Mouse (Mus musculus) gastrocnemius, adult 2 months (tissue): ENCODE results near the gene 2010111I01Rik. TPM values are rescaled to one million over a fixed set of nuclear protein-coding genes. Genes with fewer than 3 reads are reported as not detected.

Experiments used
- DNase-seq: peaks from one replicate; pipeline ENCODE4 v3.0.0; 2022
- H3K27ac ChIP-seq: fragments of 200-600 bp; 2 replicates; pipeline ENCODE4 v1.8.1; 2022; ENCODE audit warnings: mild to moderate bottlenecking
- H3K4me3 ChIP-seq: fragments of 200-600 bp; 2 replicates; pipeline ENCODE4 v1.8.1; 2022; ENCODE audit warnings: mild to moderate bottlenecking, moderate library complexity
- CTCF ChIP-seq: fragments of 200-600 bp; IDR thresholded peaks from 2 replicates; pipeline ENCODE4 v1.8.1; 2022; ENCODE audit warnings: antibody characterized with exemption, mild to moderate bottlenecking, moderate library complexity
- intact Hi-C: fragments of 180-260 bp; cut with DNase I; formaldehyde crosslinking; loops from one replicate; pipeline ENCODE4 v1.15.1; 2025
- total RNA-seq, 2 experiments: library from RNA; stranded (reverse); gene quantifications; 2 replicates each; pipeline ENCODE4 v1.2.3; 2021

2010111I01Rik gene
- total RNA-seq, 2 experiments from 2014 or later, result 56.8 to 61.4 TPM

- no peak for TF ChIP-seq CTCF
- DNase-seq, result peak; percentile 67
- Histone ChIP-seq H3K27ac (peak overlapping the region; percentile 77), H3K4me3 (no peak overlapping the region)
- intact Hi-C loops, result no loop called here
These were observed 176.1 kb downstream of the 2010111I01Rik start for GRCm38 (mm10) chr13:63140784-63141183.

- peak overlapping the region; percentile 77 for H3K27ac ChIP-seq
- intact Hi-C loops, result no loop called here
- TF ChIP-seq CTCF, result no peak
- no peak overlapping the region for H3K4me3 ChIP-seq
- no peak for DNase-seq
These were observed 176.6 kb downstream of the 2010111I01Rik start for GRCm38 (mm10) chr13:63141275-63141674.

GRCm38 (mm10) chr13:63146604-63147188, 182.0 kb downstream of the 2010111I01Rik start:
- no peak overlapping the region for H3K4me3 ChIP-seq
- intact Hi-C loops, result no loop called here
- no peak for TF ChIP-seq CTCF
- no peak for DNase-seq
- no peak overlapping the region for H3K27ac ChIP-seq

- intact Hi-C loops, result no loop called here
- Histone ChIP-seq H3K4me3 (no peak overlapping the region), H3K27ac (peak overlapping the region; percentile 35; the same call in 1 of the 2 replicates)
- DNase-seq, result no peak
- peak; percentile 19; the same call in 1 of the 2 replicates for TF ChIP-seq CTCF
These were observed 183.5 kb downstream of the 2010111I01Rik start for GRCm38 (mm10) chr13:63148157-63148556.

- Histone ChIP-seq H3K27ac (peak overlapping the region; percentile 56; the same call in 1 of the 2 replicates), H3K4me3 (no peak overlapping the region)
- intact Hi-C loops, result no loop called here
- DNase-seq, result no peak
- no peak for TF ChIP-seq CTCF
These were observed 185.9 kb downstream of the 2010111I01Rik start for GRCm38 (mm10) chr13:63150470-63151020.

- DNase-seq, result no peak
- no peak overlapping the region for H3K4me3 ChIP-seq
- H3K27ac ChIP-seq, result peak overlapping the region; percentile 56; the same call in 1 of the 2 replicates
- intact Hi-C loops, result no loop called here
- TF ChIP-seq CTCF, result no peak
These were observed 186.5 kb downstream of the 2010111I01Rik start for GRCm38 (mm10) chr13:63151028-63151738.

- intact Hi-C loops, result no loop called here
- H3K27ac ChIP-seq, result peak overlapping the region; percentile 46; the same call in 1 of the 2 replicates
- no peak for TF ChIP-seq CTCF
- no peak for DNase-seq
- no peak overlapping the region for H3K4me3 ChIP-seq
These were observed 187.8 kb downstream of the 2010111I01Rik start for GRCm38 (mm10) chr13:63152498-63152897.

GRCm38 (mm10) chr13:63153397-63153796, 188.7 kb downstream of the 2010111I01Rik start:
- no peak for TF ChIP-seq CTCF
- H3K27ac ChIP-seq, result peak overlapping the region; percentile 59
- DNase-seq, result no peak
- intact Hi-C loops, result no loop called here
- no peak overlapping the region for H3K4me3 ChIP-seq

GRCm38 (mm10) chr13:63154851-63155571, 190.3 kb downstream of the 2010111I01Rik start:
- Histone ChIP-seq H3K4me3 (peak overlapping the region; percentile 17; the same call in 1 of the 2 replicates), H3K27ac (peak overlapping the region; percentile 65)
- intact Hi-C loops, result no loop called here
- no peak for TF ChIP-seq CTCF
- DNase-seq, result peak; percentile 66

GRCm38 (mm10) chr13:63156264-63156663, 191.6 kb downstream of the 2010111I01Rik start:
- TF ChIP-seq CTCF, result no peak
- H3K27ac ChIP-seq, result no peak overlapping the region
- no peak for DNase-seq
- H3K4me3 ChIP-seq, result no peak overlapping the region
- intact Hi-C loops, result no loop called here

GRCm38 (mm10) chr13:63170282-63171073, 205.8 kb downstream of the 2010111I01Rik start:
- intact Hi-C loops, result no loop called here
- DNase-seq, result no peak
- H3K4me3 ChIP-seq, result no peak overlapping the region
- H3K27ac ChIP-seq, result no peak overlapping the region; the same call in 1 of the 2 replicates
- no peak for TF ChIP-seq CTCF
